Mouse (Mus musculus) testis, adult 2 months (tissue): ENCODE measurements around the gene Atp1b1.

Experiments
- CTCF ChIP-seq: fragments of 200-500 bp; IDR thresholded peaks from 2 replicates; pipeline ENCODE4 v1.5.1; 2012; ENCODE audit warnings: low read depth, mild to moderate bottlenecking, inconsistent platforms, low read length, moderate library complexity; ENCODE audit not compliant: control insufficient read depth, insufficient read depth, insufficient replicate concordance
- POLR2A ChIP-seq: fragments of 200-500 bp; IDR thresholded peaks from 2 replicates; pipeline ENCODE4 v1.6.1; 2012; ENCODE audit warnings: low read depth, mild to moderate bottlenecking, inconsistent platforms, low read length, moderate library complexity; ENCODE audit not compliant: control insufficient read depth

GRCm38 (mm10) chr1:164389743-164390142 is 68.4 kb downstream of the Atp1b1 start:
- no peak for TF ChIP-seq CTCF
- no peak for TF ChIP-seq POLR2A
